Comparison of ENCODE assay signal across 29 mouse cellular contexts in genomic region chr5:100155646-100156045, GRCm38 (mm10). TPM values are rescaled to one million over a fixed set of nuclear protein-coding genes. Genes with fewer than 3 reads are reported as not detected.
DNase-seq lines count a peak whose midpoint lies in the region; ATAC-seq and TF ChIP-seq lines count a peak whose summit lies in the region.
"Had no signal": no experiment of that assay in that cellular context is flagged by ENCODE, and none has a peak within 500 bp of the region (broad histone marks: within the 10 kb centered on the region; RNA-seq: fewer than 3 reads in every experiment).

No protein-coding gene starts in this region.

- H3K36me3 ChIP-seq in forebrain, embryonic 16.5 days (ENCODE audit: control insufficient read depth, insufficient read depth): no peaks in the 10 kb centered on the region
- H3K36me3 ChIP-seq in forebrain, embryonic 15.5 days: no peaks in the 10 kb centered on the region
- H3K36me3 ChIP-seq: embryonic facial prominence, embryonic 13.5 days; embryonic facial prominence, embryonic 15.5 days; forebrain, embryonic 10.5 days; forebrain, embryonic 12.5 days; G1E had no signal

- H3K9ac ChIP-seq in forebrain, embryonic 16.5 days (replicated peaks; ENCODE audit: low read depth, low read length): no peak overlapping the region
- no peak overlapping the region for H3K9ac ChIP-seq in forebrain, embryonic 15.5 days (replicated peaks)
- H3K9ac ChIP-seq: embryonic facial prominence, embryonic 13.5 days; embryonic facial prominence, embryonic 15.5 days; forebrain, embryonic 12.5 days had no signal

- H3K27me3 ChIP-seq in forebrain, embryonic 16.5 days (replicated peaks; ENCODE audit: control insufficient read depth, insufficient read depth, low read length): no peaks in the 10 kb centered on the region
- H3K27me3 ChIP-seq in forebrain, embryonic 15.5 days: no peaks in the 10 kb centered on the region
- H3K27me3 ChIP-seq: CH12.LX had no signal

- 0 out of 2 replicates have a peak overlapping the region, but pooled peaks have one; percentile 4 for H3K27ac ChIP-seq in forebrain, embryonic 16.5 days (ENCODE audit: low read length)
- H3K27ac ChIP-seq in forebrain, embryonic 15.5 days (replicated peaks): no peak overlapping the region
- peak overlapping the region; percentile 28; the same call in 1 of the 2 replicates for H3K27ac ChIP-seq in layer of hippocampus, adult 2 months
- H3K27ac ChIP-seq: embryonic facial prominence, embryonic 13.5 days; embryonic facial prominence, embryonic 15.5 days; forebrain, embryonic 10.5 days; forebrain, embryonic 12.5 days had no signal

- 87% methylated on average over 6 of the region's 6 CpGs for WGBS in forebrain, embryonic 16.5 days
- WGBS in forebrain, embryonic 15.5 days: 85% methylated on average over 6 of the region's 6 CpGs

- peaks cover 10% of the 10 kb centered on the region for H3K4me1 ChIP-seq in forebrain, embryonic 16.5 days (replicated peaks; ENCODE audit: control insufficient read depth, insufficient read depth, low read length)
- H3K4me1 ChIP-seq in forebrain, embryonic 15.5 days: peaks cover 10% of the 10 kb centered on the region

- no peak for TF ChIP-seq CTCF in layer of hippocampus, adult 2 months (conservative IDR thresholded peaks at IDR 0.05)

- H3K9me3 ChIP-seq in forebrain, embryonic 16.5 days (ENCODE audit: control insufficient read depth, low read length): no peaks in the 10 kb centered on the region; the same call in 1 of the 2 replicates
- H3K9me3 ChIP-seq in forebrain, embryonic 15.5 days: no peaks in the 10 kb centered on the region
- H3K9me3 ChIP-seq: embryonic facial prominence, embryonic 13.5 days; embryonic facial prominence, embryonic 15.5 days; forebrain, embryonic 10.5 days; forebrain, embryonic 12.5 days had no signal

- ATAC-seq in forebrain, embryonic 16.5 days: no peak
- no peak for ATAC-seq in forebrain, embryonic 15.5 days (replicated peaks)
- ATAC-seq: activated CD4-positive, CD25-positive, alpha-beta regulatory T cell, adult 4 months; CD4-positive, CD25-positive, alpha-beta regulatory T cell, adult 4 months; forebrain, embryonic 14.5 days; Patski had no signal

- H3K4me3 ChIP-seq in forebrain, embryonic 16.5 days (replicated peaks; ENCODE audit: low read length): no peak overlapping the region
- H3K4me3 ChIP-seq in forebrain, embryonic 15.5 days: no peak overlapping the region
- no peak overlapping the region for H3K4me3 ChIP-seq in layer of hippocampus, adult 2 months
- H3K4me3 ChIP-seq: embryonic facial prominence, embryonic 13.5 days; embryonic facial prominence, embryonic 15.5 days; erythroblast, embryonic 14.5 days; forebrain, embryonic 10.5 days; forebrain, embryonic 12.5 days had no signal

- H3K4me2 ChIP-seq in forebrain, embryonic 16.5 days (ENCODE audit: low read length): no peak overlapping the region
- H3K4me2 ChIP-seq in forebrain, embryonic 15.5 days (replicated peaks): no peak overlapping the region
- H3K4me2 ChIP-seq: embryonic facial prominence, embryonic 13.5 days; embryonic facial prominence, embryonic 15.5 days; forebrain, embryonic 12.5 days had no signal

- DNase-seq in layer of hippocampus, adult 2 months (ENCODE audit: low spot score in 2 of 2): no peak
- no peak for DNase-seq in layer of hippocampus, postnatal 14 days (ENCODE audit: low spot score in 2 of 2)
- DNase-seq in brain, adult 2 months (ENCODE audit: low read depth, low spot score): peak; percentile 41
- DNase-seq in thymus, adult 18-20 months: no peak
- DNase-seq: adrenal gland, adult 8-10 months; adrenal gland, postnatal 14 days; adrenal gland, postnatal 36 days; B cell, adult 2 months; cerebellum, adult 11 months; cerebellum, adult 18-20 months; cerebellum, adult 8-10 months; cerebellum, adult 9-11 months; cerebellum, postnatal 14 days; cerebellum, postnatal 36 days; embryo, embryonic 11 days had no signal

RNA-seq across cellular contexts. Expression of gene Tmem150c, which starts 4.0 kb away (rescaled TPM):
- polyA plus RNA-seq in forebrain, embryonic 16.5 days (2015; fragmentation: Nextera tagmentation; extraction: Ambion mirVana): 31.9 and 33.2 TPM in 2 replicates
- 31.8 and 32.1 TPM in 2 replicates for polyA plus RNA-seq in forebrain, embryonic 15.5 days (2015; fragmentation: Nextera tagmentation; extraction: Ambion mirVana)
- 10 to 100 TPM; 79.7 to 88.9 TPM for total RNA-seq in layer of hippocampus, adult 2 months (2021)
- total RNA-seq in layer of hippocampus, postnatal 14 days (2021): 10 to 100 TPM; 69.3 to 71.7 TPM
- total RNA-seq: CH12.LX; common myeloid progenitor, adult 5-6 weeks had no signal
- polyA plus RNA-seq: activated CD4-positive, CD25-positive, alpha-beta regulatory T cell, adult 4 months; CD4-positive, CD25-positive, alpha-beta regulatory T cell, adult 4 months; erythroblast, embryonic 14.5 days; G1E; Patski had no signal
